Mouse (Mus musculus) liver, embryonic 14.5 days (tissue): ENCODE data around the gene Gm27179.
"Not testable (repeated sequence)": the region's sequence is repeated elsewhere in the genome, so short reads cannot be mapped to it uniquely, and the experiment has no call there.

ENCODE experiments used
- CTCF ChIP-seq: IDR thresholded peaks from 2 replicates; pipeline ENCODE4 v1.5.1; 2016; ENCODE audit warnings: antibody characterized with exemption, low read depth, control low read depth
- EP300 ChIP-seq: IDR thresholded peaks from 2 replicates; pipeline ENCODE4 v1.6.1; 2016; ENCODE audit warnings: antibody characterized with exemption, low read depth

GRCm38 (mm10) chr14:69488001-69488400 is 24.3 kb downstream of the Gm27179 start:
- not testable (repeated sequence) for TF ChIP-seq CTCF, EP300
